Mouse (Mus musculus): ENCODE results near the gene Col5a1.

DNA sequence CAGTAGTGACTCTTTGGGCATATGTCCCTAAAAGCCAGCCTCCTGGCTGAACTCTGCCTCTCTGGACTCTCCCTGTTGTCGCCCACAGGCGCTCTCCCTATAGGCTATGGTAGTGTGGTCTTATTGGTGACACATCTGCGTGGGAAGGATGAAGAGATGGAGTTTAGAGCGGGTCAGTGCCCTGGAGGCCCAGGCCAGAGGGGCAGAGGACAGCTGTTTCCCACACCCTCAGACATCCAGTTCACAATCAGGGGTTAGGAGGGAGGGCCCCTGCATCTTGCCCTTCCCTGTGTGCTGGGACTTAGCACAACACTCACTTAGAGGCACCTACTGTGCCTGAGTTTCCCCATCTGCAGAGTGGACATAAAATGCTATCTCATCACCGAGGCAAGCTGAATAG lies 8.8 kb downstream of the Col5a1 start:
- TF ChIP-seq EP300 (IDR thresholded peaks at IDR 0.05; ENCODE audit: low read depth) (no peak), CTCF (IDR thresholded peaks at IDR 0.05; ENCODE audit: low read depth) (no peak)
